Mouse (Mus musculus) forebrain, embryonic 14.5 days (tissue): ENCODE results near the gene Atp1a4. TPM values are rescaled to one million over a fixed set of nuclear protein-coding genes. Genes with fewer than 3 reads are reported as not detected.

ENCODE experiments used
- ATAC-seq: fragments of 200-750 bp; cut with Nextera tagmentation; 2 replicates; pipeline ENCODE4 v1.8.0; 2017; ENCODE audit warnings: mild to moderate bottlenecking, moderate library complexity
- DNase-seq: peaks from one replicate; pipeline ENCODE4 v3.0.0-alpha.2; 2015; ENCODE audit warnings: low spot score
- H3K27ac ChIP-seq: fragments of 300-500 bp; sonication (generic); 2 replicates; pipeline ENCODE4 v1.5.1; 2014; ENCODE audit warnings: low read depth, mild to moderate bottlenecking, control low read depth, low read length, moderate library complexity
- H3K27me3 ChIP-seq: fragments of 300-500 bp; sonication (generic); replicated peaks from 2 replicates; pipeline ENCODE4 v1.6.1; 2014; ENCODE audit warnings: low read length, control low read depth, mixed read lengths; ENCODE audit not compliant: control insufficient read depth, insufficient read depth
- H3K36me3 ChIP-seq: fragments of 300-500 bp; sonication (generic); 2 replicates; pipeline ENCODE4 v1.6.1; 2014; ENCODE audit warnings: low read length, control low read depth; ENCODE audit not compliant: control insufficient read depth, insufficient read depth
- H3K4me1 ChIP-seq: fragments of 300-500 bp; sonication (generic); 2 replicates; pipeline ENCODE4 v1.6.1; 2014; ENCODE audit warnings: antibody characterized with exemption, low read length, control low read depth; ENCODE audit not compliant: control insufficient read depth, insufficient read depth
- H3K4me2 ChIP-seq: fragments of 300-500 bp; sonication (generic); 2 replicates; pipeline ENCODE4 v1.6.1; 2014; ENCODE audit warnings: mild to moderate bottlenecking, control low read depth, low read length
- H3K4me3 ChIP-seq: fragments of 300-500 bp; sonication (generic); 2 replicates; pipeline ENCODE4 v1.5.1; 2014; ENCODE audit warnings: low read depth, low read length, control low read depth
- H3K9ac ChIP-seq: fragments of 300-500 bp; sonication (generic); 2 replicates; pipeline ENCODE4 v1.6.1; 2014; ENCODE audit warnings: mild to moderate bottlenecking, low read length, control low read depth, moderate library complexity
- H3K9me3 ChIP-seq: fragments of 300-500 bp; sonication (generic); replicated peaks from 2 replicates; pipeline ENCODE4 v1.6.1; 2016; ENCODE audit warnings: low read length, control low read depth, mixed read lengths; ENCODE audit not compliant: control insufficient read depth
- WGBS: fragments of 180-500 bp; shearing (Covaris S2); extraction: QIAGEN DNeasy Blood & Tissue Kit; methylation state at CpG from one replicate; pipeline ENCODE4 v1.1.7; 2014; 5-methylcytosine and 5-hydroxymethylcytosine counted together
- polyA plus RNA-seq: library from polyadenylated mRNA; unstranded; fragments of >200 nt; fragmentation: Nextera tagmentation; extraction: Ambion mirVana; gene quantifications from 2 replicates; pipeline ENCODE4 v1.2.1, GENCODE M21; 2014

Atp1a4 gene
- polyA plus RNA-seq, 1 experiment from 2014 or later: 0.08 TPM

DNA sequence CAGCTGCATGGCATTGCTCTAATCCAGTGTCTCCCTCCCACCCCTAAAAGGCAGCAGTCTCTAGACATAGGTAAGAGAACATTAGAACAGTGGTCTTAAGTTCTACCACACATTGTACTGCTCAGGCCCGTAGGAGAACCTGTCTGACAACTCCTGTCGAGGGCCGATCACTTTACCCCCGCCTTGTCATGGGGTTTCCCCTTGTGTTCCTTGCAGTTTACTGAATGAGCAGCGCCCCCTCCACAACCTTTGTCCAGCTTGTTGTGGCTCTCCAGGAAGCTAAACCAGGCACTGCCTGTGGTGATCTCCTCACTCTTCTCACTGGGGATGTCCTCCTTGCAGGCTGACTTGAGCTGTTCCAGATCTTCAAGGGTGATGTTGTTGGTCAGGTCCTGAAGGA lies 58.1 kb downstream of the Atp1a4 start:
- ATAC-seq (no peak), DNase-seq (no peak)
- Histone ChIP-seq H3K27me3 (no peaks in the 10 kb centered on the region), H3K4me1 (peaks cover 51% of the 10 kb centered on the region), H3K27ac (peak overlapping the region; percentile 99), H3K4me2 (peak overlapping the region; percentile 79), H3K4me3 (no peak overlapping the region), H3K36me3 (peaks cover 55% of the 10 kb centered on the region), H3K9ac (peak overlapping the region; percentile 35), H3K9me3 (no peaks in the 10 kb centered on the region)
- WGBS: 59% methylated on average over 5 of the region's 5 CpGs

GRCm38 (mm10) chr1:172198996-172199395 lies 59.2 kb downstream of the Atp1a4 start:
- DNase-seq (no peak), ATAC-seq (no peak)
- 85% methylated on average over 4 of the region's 4 CpGs for WGBS
- Histone ChIP-seq H3K27ac (no peak overlapping the region), H3K27me3 (no peaks in the 10 kb centered on the region), H3K36me3 (peaks cover 67% of the 10 kb centered on the region), H3K4me1 (peaks cover 41% of the 10 kb centered on the region), H3K4me2 (no peak overlapping the region), H3K9ac (no peak overlapping the region), H3K4me3 (no peak overlapping the region), H3K9me3 (no peaks in the 10 kb centered on the region)

DNA sequence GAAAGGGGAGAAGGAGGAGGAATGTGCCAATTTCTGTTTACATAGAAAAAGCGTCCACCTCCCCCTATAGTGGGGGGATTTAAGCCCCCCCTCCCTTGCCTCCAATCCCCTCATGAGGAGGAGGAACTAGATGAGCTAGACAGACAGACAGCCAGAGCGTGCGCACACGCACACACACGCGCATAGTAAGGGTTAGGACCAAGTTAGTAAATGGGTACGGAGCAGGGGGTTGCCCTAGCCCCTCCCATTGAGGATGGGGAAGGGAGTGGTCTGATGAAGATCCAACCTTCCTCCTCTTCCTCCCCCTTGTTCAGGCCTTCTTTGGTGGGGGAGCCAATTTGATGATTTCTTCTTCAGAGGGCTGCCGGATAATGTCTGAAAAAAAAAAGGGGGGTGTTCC lies 59.9 kb downstream of the Atp1a4 start:
- H3K4me2 ChIP-seq: no peak overlapping the region
- H3K4me1 ChIP-seq: peaks cover 34% of the 10 kb centered on the region
- WGBS: 78% methylated on average over 8 of the region's 8 CpGs
- peak overlapping the region; percentile 2; the same call in 1 of the 2 replicates for H3K9ac ChIP-seq
- H3K27me3 ChIP-seq: no peaks in the 10 kb centered on the region
- DNase-seq: no peak
- H3K36me3 ChIP-seq: peaks cover 73% of the 10 kb centered on the region
- ATAC-seq: no peak
- H3K4me3 ChIP-seq: no peak overlapping the region
- H3K9me3 ChIP-seq: no peaks in the 10 kb centered on the region
- H3K27ac ChIP-seq: 0 out of 2 replicates have a peak overlapping the region, but pooled peaks have one; percentile 21

- Histone ChIP-seq H3K9ac (no peak overlapping the region; the same call in 1 of the 2 replicates), H3K27ac (0 out of 2 replicates have a peak overlapping the region, but pooled peaks have one; percentile 5), H3K27me3 (no peaks in the 10 kb centered on the region), H3K4me1 (peaks cover 29% of the 10 kb centered on the region), H3K36me3 (peaks cover 73% of the 10 kb centered on the region), H3K4me2 (no peak overlapping the region), H3K4me3 (no peak overlapping the region), H3K9me3 (no peaks in the 10 kb centered on the region)
- WGBS: 72% methylated on average over 5 of the region's 5 CpGs
- DNase-seq (no peak), ATAC-seq (no peak)
Measured at GRCm38 (mm10) chr1:172197851-172198250, 60.4 kb downstream of the Atp1a4 start.

GRCm38 (mm10) chr1:172197146-172197545 lies 61.1 kb downstream of the Atp1a4 start:
- no peak overlapping the region; the same call in 1 of the 2 replicates for H3K27ac ChIP-seq
- no peaks in the 10 kb centered on the region for H3K27me3 ChIP-seq
- H3K9me3 ChIP-seq: no peaks in the 10 kb centered on the region
- no peak for ATAC-seq
- H3K4me1 ChIP-seq: peaks cover 22% of the 10 kb centered on the region
- WGBS: 83% methylated on average over 3 of the region's 3 CpGs
- peaks cover 80% of the 10 kb centered on the region for H3K36me3 ChIP-seq
- H3K4me3 ChIP-seq: no peak overlapping the region
- no peak for DNase-seq
- H3K9ac ChIP-seq: no peak overlapping the region
- H3K4me2 ChIP-seq: no peak overlapping the region

- Histone ChIP-seq H3K4me3 (no peak overlapping the region), H3K4me2 (no peak overlapping the region), H3K9me3 (no peaks in the 10 kb centered on the region), H3K27me3 (no peaks in the 10 kb centered on the region), H3K27ac (no peak overlapping the region; the same call in 1 of the 2 replicates), H3K9ac (no peak overlapping the region), H3K4me1 (no peaks in the 10 kb centered on the region), H3K36me3 (peaks cover 94% of the 10 kb centered on the region)
- DNase-seq (no peak), ATAC-seq (no peak)
- WGBS: 66% methylated on average over 8 of the region's 8 CpGs
Measured at GRCm38 (mm10) chr1:172194435-172194834, 63.8 kb downstream of the Atp1a4 start.

- no peaks in the 10 kb centered on the region for H3K9me3 ChIP-seq
- no peak for DNase-seq
- WGBS: 96% methylated on average over 3 of the region's 3 CpGs
- no peak overlapping the region for H3K9ac ChIP-seq
- H3K4me3 ChIP-seq: no peak overlapping the region
- H3K36me3 ChIP-seq: peaks cover 94% of the 10 kb centered on the region
- no peaks in the 10 kb centered on the region for H3K4me1 ChIP-seq
- no peak for ATAC-seq
- no peak overlapping the region for H3K4me2 ChIP-seq
- no peak overlapping the region for H3K27ac ChIP-seq
- H3K27me3 ChIP-seq: no peaks in the 10 kb centered on the region
Measured at GRCm38 (mm10) chr1:172192217-172192616, 66.0 kb downstream of the Atp1a4 start.

DNA sequence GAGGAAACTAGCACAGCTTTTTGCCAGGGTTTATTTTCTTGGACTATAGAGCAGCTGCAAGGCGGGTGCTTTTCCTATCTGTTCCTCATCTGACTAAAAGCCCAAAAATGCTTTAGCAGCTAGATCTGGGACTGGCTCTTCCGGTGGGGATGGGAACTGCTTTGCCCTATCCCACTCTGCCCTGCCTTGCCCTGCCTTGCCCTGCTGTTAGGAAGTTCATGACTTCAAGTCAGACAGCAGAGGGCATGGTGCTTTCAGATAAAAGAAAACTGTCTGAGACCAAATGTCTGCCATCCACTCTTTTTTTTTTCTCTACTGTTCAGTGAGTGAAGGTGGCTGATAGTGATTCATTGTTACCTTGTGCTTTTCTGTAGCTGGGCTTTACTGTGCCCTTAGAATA lies 66.6 kb downstream of the Atp1a4 start:
- H3K4me2 ChIP-seq: no peak overlapping the region
- no peak overlapping the region for H3K9ac ChIP-seq
- DNase-seq (no peak), ATAC-seq (no peak)
- no peaks in the 10 kb centered on the region for H3K4me1 ChIP-seq
- no peak overlapping the region for H3K27ac ChIP-seq
- 90% methylated on average over 2 of the region's 2 CpGs for WGBS
- H3K27me3 ChIP-seq: no peaks in the 10 kb centered on the region
- H3K4me3 ChIP-seq: no peak overlapping the region
- peaks cover 94% of the 10 kb centered on the region for H3K36me3 ChIP-seq
- H3K9me3 ChIP-seq: no peaks in the 10 kb centered on the region

DNA sequence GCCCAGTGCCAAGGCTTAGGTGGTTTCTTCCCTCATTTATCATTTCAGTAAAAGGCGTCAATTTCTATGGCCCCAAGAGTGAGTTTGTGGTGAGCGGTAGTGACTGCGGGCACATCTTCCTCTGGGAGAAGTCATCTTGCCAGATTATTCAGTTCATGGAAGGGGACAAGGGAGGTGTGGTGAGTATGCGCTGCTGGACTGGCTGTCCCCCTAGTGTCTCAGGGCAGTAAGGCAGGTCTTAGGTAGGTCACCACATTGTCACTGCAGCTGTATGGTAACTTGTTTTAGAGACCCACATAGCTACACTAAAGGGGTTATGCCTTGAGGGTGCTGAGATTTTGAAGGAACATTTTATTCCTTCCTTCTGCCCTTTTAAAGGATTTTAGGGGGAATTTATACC lies 69.3 kb downstream of the Atp1a4 start:
- Histone ChIP-seq H3K36me3 (peaks cover 80% of the 10 kb centered on the region), H3K9ac (no peak overlapping the region), H3K4me3 (no peak overlapping the region), H3K9me3 (no peaks in the 10 kb centered on the region), H3K27me3 (no peaks in the 10 kb centered on the region), H3K27ac (no peak overlapping the region), H3K4me2 (no peak overlapping the region), H3K4me1 (no peaks in the 10 kb centered on the region)
- WGBS: 69% methylated on average over 4 of the region's 4 CpGs
- no peak for ATAC-seq
- DNase-seq: peak; percentile 24
